Mouse (Mus musculus): ENCODE measurements at regions not wholly inside any gene's neighbourhood (a gene's known extent, or its start where the extent isn't known, plus 50 kb on each side); places are given as distances from the start of the nearest gene placed in this dataset.

GRCm38 (mm10) chr11:112621385-112622120, 160.5 kb upstream of the Sox9 start:
- TF ChIP-seq CTCF (IDR thresholded peaks at IDR 0.05; ENCODE audit: low read depth) (no peak), EP300 (optimal IDR thresholded peaks at IDR 0.05) (no peak)
